Mouse (Mus musculus) liver, embryonic 11.5 days (tissue): ENCODE data around the gene Maml2. TPM values are rescaled to one million over a fixed set of nuclear protein-coding genes. Genes with fewer than 3 reads are reported as not detected.

Source experiments
- ATAC-seq: fragments of 200-750 bp; cut with Nextera tagmentation; replicated peaks from 2 replicates; pipeline ENCODE4 v1.8.0; 2017; ENCODE audit warnings: moderate number of reproducible peaks, mild to moderate bottlenecking, moderate TSS enrichment, moderate library complexity; ENCODE audit not compliant: low FRiP score
- DNase-seq: peaks from one replicate; pipeline ENCODE4 v3.0.0-alpha.2; 2017; ENCODE audit warnings: low spot score
- H3K27ac ChIP-seq: fragments of 300-500 bp; sonication (generic); 2 replicates; pipeline ENCODE4 v1.5.1; 2014; ENCODE audit warnings: mild to moderate bottlenecking, low read depth, low read length, control low read depth
- H3K27me3 ChIP-seq: fragments of 300-500 bp; sonication (generic); replicated peaks from 2 replicates; pipeline ENCODE4 v1.6.1; 2014; ENCODE audit warnings: low read length, mixed read lengths; ENCODE audit not compliant: control insufficient read depth, insufficient read depth
- H3K36me3 ChIP-seq: fragments of 300-500 bp; sonication (generic); 2 replicates; pipeline ENCODE4 v1.6.1; 2014; ENCODE audit warnings: mild to moderate bottlenecking, low read length, moderate library complexity, mixed read lengths; ENCODE audit not compliant: control insufficient read depth, insufficient read depth
- H3K4me1 ChIP-seq: fragments of 300-500 bp; sonication (generic); replicated peaks from 2 replicates; pipeline ENCODE4 v1.6.1; 2014; ENCODE audit warnings: low read length, mixed read lengths; ENCODE audit not compliant: control insufficient read depth, insufficient read depth
- H3K4me2 ChIP-seq: fragments of 300-500 bp; sonication (generic); 2 replicates; pipeline ENCODE4 v1.6.1; 2014; ENCODE audit warnings: mild to moderate bottlenecking, control low read depth, moderate library complexity
- H3K4me3 ChIP-seq: fragments of 300-500 bp; sonication (generic); 2 replicates; pipeline ENCODE4 v1.5.1; 2014; ENCODE audit warnings: low read depth, low read length, control low read depth
- H3K9ac ChIP-seq: fragments of 300-500 bp; sonication (generic); 2 replicates; pipeline ENCODE4 v1.6.1; 2014; ENCODE audit warnings: low read depth, low read length, control low read depth
- H3K9me3 ChIP-seq: fragments of 300-500 bp; sonication (generic); 2 replicates; pipeline ENCODE4 v1.6.1; 2016; ENCODE audit warnings: low read length, inconsistent platforms, mixed read lengths; ENCODE audit not compliant: control insufficient read depth
- WGBS: fragments of 180-500 bp; shearing (Covaris S2); extraction: QIAGEN DNeasy Blood & Tissue Kit; methylation state at CpG from one replicate; pipeline ENCODE4 v1.1.7; 2014; 5-methylcytosine and 5-hydroxymethylcytosine counted together
- polyA plus RNA-seq: library from polyadenylated mRNA; unstranded; fragments of >200 nt; fragmentation: Nextera tagmentation; extraction: Ambion mirVana; gene quantifications from 2 replicates; pipeline ENCODE4 v1.2.1, GENCODE M21; 2014

The Maml2 gene
- polyA plus RNA-seq, 1 experiment from 2014 or later, result 3.4 TPM

GRCm38 (mm10) chr9:13661768-13662623, 364.2 kb downstream of the Maml2 start:
- no peaks in the 10 kb centered on the region for H3K27me3 ChIP-seq
- H3K36me3 ChIP-seq, result no peaks in the 10 kb centered on the region
- peak overlapping the region; percentile 53; the same call in 1 of the 2 replicates for H3K27ac ChIP-seq
- H3K9me3 ChIP-seq, result no peaks in the 10 kb centered on the region
- peak; percentile 43 for ATAC-seq
- peaks cover 5% of the 10 kb centered on the region for H3K4me1 ChIP-seq
- DNase-seq, result peak; percentile 41
- H3K4me2 ChIP-seq, result peak overlapping the region; percentile 56
- 4% methylated on average over 12 of the region's 12 CpGs for WGBS
- peak overlapping the region; percentile 2; the same call in 1 of the 2 replicates for H3K4me3 ChIP-seq
- H3K9ac ChIP-seq, result peak overlapping the region; percentile 13; the same call in 1 of the 2 replicates

GRCm38 (mm10) chr9:13665487-13665969, 367.8 kb downstream of the Maml2 start:
- peaks cover 5% of the 10 kb centered on the region for H3K4me1 ChIP-seq
- H3K36me3 ChIP-seq, result no peaks in the 10 kb centered on the region
- H3K4me2 ChIP-seq, result no peak overlapping the region
- H3K9ac ChIP-seq, result no peak overlapping the region
- H3K4me3 ChIP-seq, result no peak overlapping the region
- no peak for DNase-seq
- H3K9me3 ChIP-seq, result no peaks in the 10 kb centered on the region
- ATAC-seq, result no peak
- WGBS, result 70% methylated on average over 2 of the region's 2 CpGs
- H3K27me3 ChIP-seq, result no peaks in the 10 kb centered on the region
- H3K27ac ChIP-seq, result no peak overlapping the region

DNA sequence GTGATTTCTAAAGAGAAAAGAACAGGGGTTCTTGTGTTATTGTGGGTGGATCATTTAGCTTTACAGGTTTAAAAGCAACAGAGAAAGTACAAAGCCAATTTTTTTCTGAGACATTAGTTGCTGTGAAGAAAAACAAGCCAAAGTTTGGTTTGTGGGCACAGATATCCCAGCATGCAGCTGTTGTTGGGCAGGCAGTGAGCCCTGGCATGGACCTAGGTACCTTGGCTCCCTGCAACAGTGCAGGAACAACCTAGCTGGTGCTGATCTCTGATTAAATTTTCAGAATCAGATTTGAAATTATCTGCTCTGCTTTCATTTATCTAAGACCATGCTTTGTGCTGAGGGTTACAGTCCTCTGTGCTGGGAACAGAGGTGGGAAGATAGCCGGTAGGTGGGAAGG, 370.2 kb downstream of the Maml2 start:
- WGBS, result 77% methylated on average over 1 of the region's 1 CpGs
- Histone ChIP-seq H3K36me3 (no peaks in the 10 kb centered on the region), H3K4me2 (no peak overlapping the region), H3K9ac (no peak overlapping the region), H3K27ac (no peak overlapping the region), H3K27me3 (no peaks in the 10 kb centered on the region), H3K9me3 (no peaks in the 10 kb centered on the region), H3K4me3 (no peak overlapping the region), H3K4me1 (no peaks in the 10 kb centered on the region)
- ATAC-seq, result no peak
- no peak for DNase-seq

- Histone ChIP-seq H3K36me3 (no peaks in the 10 kb centered on the region), H3K4me2 (no peak overlapping the region), H3K9ac (no peak overlapping the region), H3K27ac (no peak overlapping the region), H3K4me3 (no peak overlapping the region), H3K4me1 (no peaks in the 10 kb centered on the region), H3K27me3 (no peaks in the 10 kb centered on the region), H3K9me3 (no peaks in the 10 kb centered on the region)
- WGBS, result 62% methylated on average over 2 of the region's 2 CpGs
- DNase-seq (no peak), ATAC-seq (no peak)
Observed at GRCm38 (mm10) chr9:13668742-13669141, 371.0 kb downstream of the Maml2 start.

GRCm38 (mm10) chr9:13671125-13671769, 373.5 kb downstream of the Maml2 start:
- no peak overlapping the region for H3K9ac ChIP-seq
- WGBS, result 74% methylated on average over 3 of the region's 3 CpGs
- H3K4me2 ChIP-seq, result no peak overlapping the region
- no peaks in the 10 kb centered on the region for H3K27me3 ChIP-seq
- H3K27ac ChIP-seq, result no peak overlapping the region
- ATAC-seq (no peak), DNase-seq (no peak)
- no peaks in the 10 kb centered on the region for H3K36me3 ChIP-seq
- H3K9me3 ChIP-seq, result no peaks in the 10 kb centered on the region
- H3K4me3 ChIP-seq, result no peak overlapping the region
- H3K4me1 ChIP-seq, result no peaks in the 10 kb centered on the region

- Histone ChIP-seq H3K4me2 (no peak overlapping the region), H3K36me3 (no peaks in the 10 kb centered on the region), H3K9ac (no peak overlapping the region), H3K27ac (no peak overlapping the region), H3K9me3 (no peaks in the 10 kb centered on the region), H3K4me1 (no peaks in the 10 kb centered on the region; the same call in 1 of the 2 replicates), H3K27me3 (no peaks in the 10 kb centered on the region), H3K4me3 (no peak overlapping the region)
- DNase-seq, result no peak
- WGBS, result 60% methylated on average over 2 of the region's 2 CpGs
- ATAC-seq, result no peak
Observed at GRCm38 (mm10) chr9:13673304-13673703, 375.5 kb downstream of the Maml2 start.

DNA sequence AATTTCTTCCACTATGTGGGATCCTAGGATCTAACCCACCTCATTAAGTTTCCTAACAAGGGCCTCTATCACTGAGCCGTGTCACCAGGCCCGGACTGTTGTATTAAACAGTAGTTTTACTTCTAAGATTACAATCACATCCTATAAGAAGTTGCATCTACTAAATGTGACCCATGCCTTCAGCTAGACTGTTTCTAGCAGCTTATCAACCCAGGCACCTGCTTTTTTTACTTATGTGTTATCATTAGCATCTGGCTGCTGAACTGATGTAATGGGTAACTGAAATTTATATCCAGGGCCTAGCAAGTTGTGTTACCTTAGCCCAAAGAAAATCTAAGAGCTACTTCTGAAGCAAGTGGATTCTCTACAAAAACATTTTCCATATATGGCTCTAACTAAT, 380.3 kb downstream of the Maml2 start:
- Histone ChIP-seq H3K36me3 (no peaks in the 10 kb centered on the region), H3K9me3 (no peaks in the 10 kb centered on the region), H3K27me3 (no peaks in the 10 kb centered on the region), H3K4me2 (no peak overlapping the region), H3K27ac (no peak overlapping the region), H3K4me1 (peaks cover 5% of the 10 kb centered on the region), H3K9ac (no peak overlapping the region), H3K4me3 (no peak overlapping the region)
- ATAC-seq, result peak; percentile 49; the same call in 1 of the 2 replicates
- DNase-seq, result no peak
- WGBS, result 66% methylated on average over 2 of the region's 2 CpGs

DNA sequence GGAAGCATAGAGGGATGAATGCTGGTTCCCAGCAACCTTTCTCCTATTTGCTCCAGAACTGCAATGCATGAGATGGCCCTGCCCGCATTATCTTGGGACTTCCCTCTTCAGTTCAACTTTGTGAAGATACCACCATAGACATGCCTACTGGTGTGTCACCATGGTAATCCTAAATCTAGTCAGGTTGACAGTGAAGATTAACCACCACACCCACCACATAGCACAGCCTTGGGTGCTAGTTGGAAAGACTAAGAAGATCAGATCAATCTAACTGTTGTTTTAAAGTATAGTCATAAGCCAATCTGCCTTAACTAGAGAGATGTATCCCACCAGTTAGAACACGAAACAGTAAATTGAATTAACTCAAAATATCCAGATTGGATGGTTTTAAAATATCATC, 381.9 kb downstream of the Maml2 start:
- no peak for ATAC-seq
- no peaks in the 10 kb centered on the region for H3K9me3 ChIP-seq
- no peak overlapping the region for H3K27ac ChIP-seq
- H3K27me3 ChIP-seq, result no peaks in the 10 kb centered on the region
- WGBS, result 87% methylated on average over 2 of the region's 2 CpGs
- H3K4me3 ChIP-seq, result no peak overlapping the region
- peaks cover 5% of the 10 kb centered on the region for H3K4me1 ChIP-seq
- H3K36me3 ChIP-seq, result no peaks in the 10 kb centered on the region
- H3K9ac ChIP-seq, result no peak overlapping the region
- H3K4me2 ChIP-seq, result no peak overlapping the region
- DNase-seq, result no peak
